Mouse (Mus musculus): ENCODE data around the gene Siglecg.

DNA sequence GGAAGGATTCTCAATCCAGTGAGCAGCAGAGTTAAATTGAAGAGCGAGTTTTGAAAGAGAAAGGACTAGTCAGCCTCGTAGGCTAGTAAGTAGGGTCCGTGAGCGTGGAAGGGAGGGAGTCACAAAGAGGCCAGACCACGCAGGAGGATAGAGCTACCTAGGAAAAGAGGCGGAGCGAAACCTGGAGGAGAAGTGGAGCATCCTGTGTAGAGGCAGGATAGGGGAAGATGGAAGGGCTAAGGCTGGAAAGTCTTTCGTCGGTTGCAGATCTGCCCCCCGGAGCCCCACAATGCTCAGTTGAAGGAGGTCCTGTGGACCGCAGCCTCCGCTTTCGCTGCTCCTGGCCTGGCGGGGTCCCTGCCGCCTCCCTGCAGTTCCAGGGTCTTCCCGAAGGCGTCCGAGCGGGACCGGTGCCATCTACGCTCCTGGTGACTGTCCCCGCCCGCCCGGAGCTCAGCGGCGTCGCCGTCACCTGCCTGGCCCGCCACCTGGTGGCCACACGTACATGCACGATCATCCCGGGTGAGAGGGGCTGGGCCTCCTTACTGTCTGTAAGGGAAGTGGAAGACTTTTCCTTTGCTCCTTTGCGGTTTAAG is 58.2 kb downstream of the Siglecg start:
- peak; percentile 96 for TF ChIP-seq CTCF (IDR thresholded peaks at IDR 0.05)
- no peak for TF ChIP-seq POLR2A (IDR thresholded peaks at IDR 0.05; ENCODE audit: insufficient read depth, low read depth, low read length)

Measured in heart, adult 2 months (tissue).